Mouse (Mus musculus): ENCODE data around the gene Pld2. TPM values are rescaled to one million over a fixed set of nuclear protein-coding genes. Genes with fewer than 3 reads are reported as not detected.
"Not testable (repeated sequence)": the region's sequence is repeated elsewhere in the genome, so short reads cannot be mapped to it uniquely, and the experiment has no call there.

Gene Pld2
- polyA plus RNA-seq, 1 experiment from 2014 or later = 20.6 TPM

- H3K9ac ChIP-seq (ENCODE audit: low read depth, low read length); H3K27me3 ChIP-seq (replicated peaks; ENCODE audit: control insufficient read depth, insufficient read depth, low read length); H3K27ac ChIP-seq (ENCODE audit: low read depth, low read length); H3K4me3 ChIP-seq (ENCODE audit: low read length); H3K4me2 ChIP-seq (ENCODE audit: low read length); H3K9me3 ChIP-seq (ENCODE audit: control insufficient read depth, low read length); ATAC-seq: not testable (repeated sequence)
- WGBS = 86% methylated on average over 8 of the region's 8 CpGs
- Histone ChIP-seq H3K36me3 (ENCODE audit: control insufficient read depth, insufficient read depth, low read length) (peaks cover 18% of the 10 kb centered on the region), H3K4me1 (ENCODE audit: control insufficient read depth, insufficient read depth, low read depth, low read length) (peaks cover 12% of the 10 kb centered on the region)
Observed at GRCm38 (mm10) chr11:70523306-70523989, 16.4 kb upstream of the Pld2 start.

- H3K36me3 ChIP-seq (ENCODE audit: control insufficient read depth, insufficient read depth, low read length) = peaks cover 23% of the 10 kb centered on the region
- peak overlapping the region; percentile 33; the same call in 1 of the 2 replicates for H3K9ac ChIP-seq (ENCODE audit: low read depth, low read length)
- H3K9me3 ChIP-seq (ENCODE audit: control insufficient read depth, low read length) = no peaks in the 10 kb centered on the region
- H3K27me3 ChIP-seq (replicated peaks; ENCODE audit: control insufficient read depth, insufficient read depth, low read length) = no peaks in the 10 kb centered on the region
- peak; percentile 28 for ATAC-seq
- WGBS = 9% methylated on average over 8 of the region's 8 CpGs
- peak overlapping the region; percentile 60 for H3K4me2 ChIP-seq (ENCODE audit: low read length)
- H3K4me3 ChIP-seq (ENCODE audit: low read length) = peak overlapping the region; percentile 74
- H3K27ac ChIP-seq (ENCODE audit: low read depth, low read length) = no peak overlapping the region
- H3K4me1 ChIP-seq (ENCODE audit: control insufficient read depth, insufficient read depth, low read depth, low read length) = peaks cover 12% of the 10 kb centered on the region
Observed at GRCm38 (mm10) chr11:70524782-70525181, 15.1 kb upstream of the Pld2 start.

GRCm38 (mm10) chr11:70525184-70525678 is 14.6 kb upstream of the Pld2 start, which contains the start of gene Psmb6:
Gene Psmb6, plus strand, starts transcription at chr11:70525367.
- peaks cover 10% of the 10 kb centered on the region for H3K4me1 ChIP-seq (ENCODE audit: control insufficient read depth, insufficient read depth, low read depth, low read length)
- under 1% methylated on average over 25 of the region's 26 CpGs for WGBS
- peak within 1 kb of the TSS; percentile 66; the same call in 1 of the 2 replicates for H3K27ac ChIP-seq (ENCODE audit: low read depth, low read length)
- H3K9me3 ChIP-seq (ENCODE audit: control insufficient read depth, low read length) = no peaks in the 10 kb centered on the region
- peaks cover 23% of the 10 kb centered on the region for H3K36me3 ChIP-seq (ENCODE audit: control insufficient read depth, insufficient read depth, low read length)
- H3K4me3 ChIP-seq (ENCODE audit: low read length) = peak within 1 kb of the TSS; percentile 74
- peak within 1 kb of the TSS; percentile 76 for H3K9ac ChIP-seq (ENCODE audit: low read depth, low read length)
- peak; percentile 96 for ATAC-seq
- H3K27me3 ChIP-seq (replicated peaks; ENCODE audit: control insufficient read depth, insufficient read depth, low read length) = no peaks in the 10 kb centered on the region
- peak within 1 kb of the TSS; percentile 73 for H3K4me2 ChIP-seq (ENCODE audit: low read length)

GRCm38 (mm10) chr11:70525726-70526125 is 14.1 kb upstream of the Pld2 start:
- Histone ChIP-seq H3K27me3 (replicated peaks; ENCODE audit: control insufficient read depth, insufficient read depth, low read length) (no peaks in the 10 kb centered on the region), H3K9ac (ENCODE audit: low read depth, low read length) (peak overlapping the region; percentile 76), H3K4me2 (ENCODE audit: low read length) (peak overlapping the region; percentile 73), H3K4me1 (ENCODE audit: control insufficient read depth, insufficient read depth, low read depth, low read length) (peaks cover 10% of the 10 kb centered on the region), H3K27ac (ENCODE audit: low read depth, low read length) (peak overlapping the region; percentile 66; the same call in 1 of the 2 replicates), H3K36me3 (ENCODE audit: control insufficient read depth, insufficient read depth, low read length) (peaks cover 23% of the 10 kb centered on the region), H3K4me3 (ENCODE audit: low read length) (peak overlapping the region; percentile 74), H3K9me3 (ENCODE audit: control insufficient read depth, low read length) (no peaks in the 10 kb centered on the region)
- WGBS = 4% methylated on average over 12 of the region's 12 CpGs
- peak; percentile 18 for ATAC-seq

GRCm38 (mm10) chr11:70526211-70526610 is 13.7 kb upstream of the Pld2 start:
- Histone ChIP-seq H3K9ac (ENCODE audit: low read depth, low read length) (peak overlapping the region; percentile 76; the same call in 1 of the 2 replicates), H3K4me2 (ENCODE audit: low read length) (peak overlapping the region; percentile 73), H3K9me3 (ENCODE audit: control insufficient read depth, low read length) (no peaks in the 10 kb centered on the region), H3K4me1 (ENCODE audit: control insufficient read depth, insufficient read depth, low read depth, low read length) (peaks cover 10% of the 10 kb centered on the region), H3K27me3 (replicated peaks; ENCODE audit: control insufficient read depth, insufficient read depth, low read length) (no peaks in the 10 kb centered on the region), H3K27ac (ENCODE audit: low read depth, low read length) (no peak overlapping the region), H3K36me3 (ENCODE audit: control insufficient read depth, insufficient read depth, low read length) (peaks cover 23% of the 10 kb centered on the region), H3K4me3 (ENCODE audit: low read length) (peak overlapping the region; percentile 74)
- ATAC-seq = no peak
- WGBS = 89% methylated on average over 11 of the region's 12 CpGs

- no peak for ATAC-seq
- Histone ChIP-seq H3K4me3 (ENCODE audit: low read length) (no peak overlapping the region), H3K4me2 (ENCODE audit: low read length) (no peak overlapping the region), H3K9ac (ENCODE audit: low read depth, low read length) (no peak overlapping the region), H3K36me3 (ENCODE audit: control insufficient read depth, insufficient read depth, low read length) (peaks cover 23% of the 10 kb centered on the region), H3K9me3 (ENCODE audit: control insufficient read depth, low read length) (no peaks in the 10 kb centered on the region), H3K27me3 (replicated peaks; ENCODE audit: control insufficient read depth, insufficient read depth, low read length) (no peaks in the 10 kb centered on the region), H3K4me1 (ENCODE audit: control insufficient read depth, insufficient read depth, low read depth, low read length) (peaks cover 10% of the 10 kb centered on the region), H3K27ac (ENCODE audit: low read depth, low read length) (no peak overlapping the region)
- 88% methylated on average over 7 of the region's 7 CpGs for WGBS
Observed at GRCm38 (mm10) chr11:70528610-70529009, 11.3 kb upstream of the Pld2 start.

GRCm38 (mm10) chr11:70531065-70531464 is 8.8 kb upstream of the Pld2 start:
- not testable (repeated sequence) for ATAC-seq; H3K9ac ChIP-seq (ENCODE audit: low read depth, low read length); H3K4me1 ChIP-seq (ENCODE audit: control insufficient read depth, insufficient read depth, low read depth, low read length); H3K4me3 ChIP-seq (ENCODE audit: low read length); H3K4me2 ChIP-seq (ENCODE audit: low read length); H3K27ac ChIP-seq (ENCODE audit: low read depth, low read length); H3K27me3 ChIP-seq (replicated peaks; ENCODE audit: control insufficient read depth, insufficient read depth, low read length); H3K9me3 ChIP-seq (ENCODE audit: control insufficient read depth, low read length)
- H3K36me3 ChIP-seq (ENCODE audit: control insufficient read depth, insufficient read depth, low read length) = peaks cover 23% of the 10 kb centered on the region
- WGBS = 90% methylated on average over 2 of the region's 2 CpGs

GRCm38 (mm10) chr11:70532839-70533238 is 7.0 kb upstream of the Pld2 start, which contains the start of gene Gm40193:
Gene Gm40193, minus strand, starts transcription at chr11:70532939.
- WGBS = 81% methylated on average over 6 of the region's 6 CpGs
- Histone ChIP-seq H3K4me1 (ENCODE audit: control insufficient read depth, insufficient read depth, low read depth, low read length) (no peaks in the 10 kb centered on the region), H3K4me2 (ENCODE audit: low read length) (no peak within 1 kb of the TSS), H3K9ac (ENCODE audit: low read depth, low read length) (no peak within 1 kb of the TSS), H3K4me3 (ENCODE audit: low read length) (no peak within 1 kb of the TSS), H3K27ac (ENCODE audit: low read depth, low read length) (no peak within 1 kb of the TSS), H3K27me3 (replicated peaks; ENCODE audit: control insufficient read depth, insufficient read depth, low read length) (no peaks in the 10 kb centered on the region), H3K36me3 (ENCODE audit: control insufficient read depth, insufficient read depth, low read length) (peaks cover 10% of the 10 kb centered on the region), H3K9me3 (ENCODE audit: control insufficient read depth, low read length) (no peaks in the 10 kb centered on the region)
- no peak for ATAC-seq

GRCm38 (mm10) chr11:70539423-70539822 is 441 bp upstream of the Pld2 start:
- ATAC-seq = no peak

More at GRCm38 (mm10) chr11:70539423-70539822, 441 bp upstream of the Pld2 start:
- H3K4me2 ChIP-seq (ENCODE audit: low read length) = peak overlapping the region; percentile 65
- H3K27me3 ChIP-seq (replicated peaks; ENCODE audit: control insufficient read depth, insufficient read depth, low read length) = no peaks in the 10 kb centered on the region; the same call in 1 of the 2 replicates
- no peaks in the 10 kb centered on the region for H3K36me3 ChIP-seq (ENCODE audit: control insufficient read depth, insufficient read depth, low read length)
- no peaks in the 10 kb centered on the region for H3K9me3 ChIP-seq (ENCODE audit: control insufficient read depth, low read length)
- WGBS = 14% methylated on average over 9 of the region's 9 CpGs
- H3K4me1 ChIP-seq (ENCODE audit: control insufficient read depth, insufficient read depth, low read depth, low read length) = peaks cover 8% of the 10 kb centered on the region
- H3K4me3 ChIP-seq (ENCODE audit: low read length) = peak overlapping the region; percentile 57
- H3K9ac ChIP-seq (ENCODE audit: low read depth, low read length) = peak overlapping the region; percentile 74
- no peak overlapping the region for H3K27ac ChIP-seq (ENCODE audit: low read depth, low read length)
